Mouse (Mus musculus): ENCODE data around the gene Ly6g6e.

Gene Ly6g6e

DNA sequence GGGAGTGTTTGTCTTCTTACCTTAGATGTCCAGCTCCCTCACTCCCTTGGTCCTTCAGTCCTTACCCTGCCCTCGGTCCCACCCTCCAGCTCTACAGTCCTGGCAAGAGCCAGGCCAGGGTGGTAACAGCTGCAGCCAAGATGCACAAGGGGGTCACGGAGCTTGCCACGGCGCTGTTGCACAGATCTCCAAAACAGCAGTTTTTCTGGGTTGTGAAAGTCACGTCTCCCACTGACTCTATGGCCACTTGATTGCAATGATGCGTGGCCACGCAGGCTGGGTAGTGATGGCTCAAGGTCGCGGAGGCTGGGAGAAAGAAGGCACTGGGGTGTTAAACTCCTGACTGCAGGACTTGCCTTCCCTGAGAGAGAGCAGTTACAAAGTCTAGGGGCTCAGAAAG lies 5.2 kb upstream of the Ly6g6e start:
- no peak for DNase-seq (ENCODE audit: low read depth, low spot score)

DNA sequence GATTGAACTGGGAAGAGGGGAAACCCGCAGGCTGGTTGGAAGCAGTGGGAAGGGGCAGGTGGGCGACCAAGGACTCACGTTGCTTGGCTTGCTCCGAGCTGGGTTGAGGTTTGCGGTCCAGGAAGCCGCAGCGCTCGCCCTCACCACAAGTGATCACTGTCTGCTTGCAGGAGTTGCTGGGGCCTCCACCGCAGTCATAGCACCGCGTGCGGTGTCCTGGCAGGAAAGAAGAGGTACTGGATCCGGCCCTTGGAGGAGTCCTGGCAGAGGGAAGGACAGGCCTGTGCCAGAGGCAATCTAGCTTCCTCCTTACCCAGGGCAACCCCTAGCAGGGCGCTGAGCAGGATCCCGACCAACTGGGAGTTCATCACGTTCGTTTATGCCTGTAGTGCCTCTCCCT lies 2.6 kb upstream of the Ly6g6e start:
- DNase-seq (ENCODE audit: low read depth, low spot score): no peak

DNA sequence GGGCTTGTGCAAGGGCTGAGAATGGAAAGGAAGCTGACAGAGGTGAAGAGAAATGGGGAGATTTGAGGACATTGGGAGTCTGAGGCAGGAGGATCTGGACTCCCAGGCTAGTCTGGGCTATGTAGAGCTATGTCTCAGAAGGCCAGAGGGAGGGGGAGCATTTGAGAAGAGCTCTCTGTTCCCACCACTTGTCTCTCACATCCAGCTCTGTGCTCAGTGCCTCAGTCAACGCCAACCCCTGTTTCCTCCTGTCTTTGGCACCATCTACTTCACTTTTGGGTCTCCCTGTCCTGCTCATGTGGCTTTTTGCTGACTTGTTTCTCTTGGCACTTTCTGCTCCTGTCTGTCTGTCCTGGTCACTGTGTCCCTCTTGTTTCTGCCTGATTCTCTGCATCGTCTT lies 583 bp downstream of the Ly6g6e start:
- no peak for DNase-seq (ENCODE audit: low read depth, low spot score)

DNA sequence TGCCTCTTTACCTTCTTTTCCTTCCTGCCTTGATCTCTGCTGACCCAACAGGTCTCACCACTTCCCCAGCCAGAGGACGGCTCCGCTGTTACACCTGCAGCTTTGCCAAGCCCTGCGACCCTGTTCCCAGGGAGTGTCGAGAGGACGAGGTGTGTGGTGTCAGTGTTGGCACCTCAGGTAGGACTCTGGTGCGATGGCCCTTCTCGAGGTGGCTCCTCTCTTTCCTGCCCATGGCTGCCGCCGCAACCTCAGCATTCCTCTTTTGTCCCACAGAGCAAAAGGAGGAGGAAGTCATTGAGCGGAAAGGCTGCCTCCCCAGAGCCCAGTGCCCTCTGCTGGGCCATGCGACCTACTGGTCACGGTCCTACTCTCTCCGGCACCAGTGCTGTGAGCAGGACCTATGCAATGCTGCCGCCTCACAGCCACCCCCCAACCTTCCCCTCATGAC lies 1.1 kb downstream of the Ly6g6e start, which contains the start of gene Ly6g6d:
Gene Ly6g6d, minus strand, starts transcription at position 280 of the 448 bp plus-strand sequence.
- no peak for DNase-seq (ENCODE audit: low read depth, low spot score)

DNA sequence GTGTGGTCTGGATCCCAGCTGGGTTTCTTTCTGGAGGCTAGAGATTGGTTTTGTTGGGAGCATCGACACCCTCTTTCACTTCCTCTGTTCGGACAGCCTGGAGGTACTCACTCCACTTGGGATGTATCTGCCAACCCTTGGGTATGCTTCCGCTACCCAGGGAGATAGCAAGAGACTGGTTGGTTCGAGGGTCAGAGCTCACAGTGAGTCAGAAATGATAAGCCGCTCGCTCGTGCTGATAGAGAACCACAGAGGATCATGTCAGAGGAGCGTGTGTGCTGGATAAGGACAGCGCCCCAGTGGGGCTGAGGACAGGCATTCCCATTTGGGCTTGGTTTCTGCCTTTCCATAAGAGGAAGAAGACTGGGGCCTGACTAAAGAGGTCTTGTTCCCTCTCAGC lies 3.1 kb downstream of the Ly6g6e start:
- no peak for DNase-seq (ENCODE audit: low read depth, low spot score)

DNA sequence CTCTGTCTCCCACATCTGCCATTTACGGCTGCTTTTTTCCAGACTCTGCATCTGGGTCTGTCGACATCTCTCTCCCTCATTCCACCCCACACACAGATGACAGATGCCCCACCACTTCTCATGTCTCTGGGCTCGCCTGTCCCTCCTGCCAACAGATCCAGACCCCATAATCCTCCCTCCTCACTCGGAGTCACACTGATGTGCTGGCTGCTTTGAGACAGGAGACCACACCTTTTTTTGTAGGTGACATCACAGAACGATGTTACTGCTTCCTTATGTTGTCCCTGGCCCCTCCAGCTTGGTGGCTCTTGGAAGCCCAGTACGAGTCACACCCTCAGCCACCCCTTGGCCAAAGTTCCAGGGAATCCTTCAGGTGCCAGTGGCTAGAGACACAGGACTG lies 3.5 kb downstream of the Ly6g6e start:
- DNase-seq (ENCODE audit: low read depth, low spot score): no peak

DNA sequence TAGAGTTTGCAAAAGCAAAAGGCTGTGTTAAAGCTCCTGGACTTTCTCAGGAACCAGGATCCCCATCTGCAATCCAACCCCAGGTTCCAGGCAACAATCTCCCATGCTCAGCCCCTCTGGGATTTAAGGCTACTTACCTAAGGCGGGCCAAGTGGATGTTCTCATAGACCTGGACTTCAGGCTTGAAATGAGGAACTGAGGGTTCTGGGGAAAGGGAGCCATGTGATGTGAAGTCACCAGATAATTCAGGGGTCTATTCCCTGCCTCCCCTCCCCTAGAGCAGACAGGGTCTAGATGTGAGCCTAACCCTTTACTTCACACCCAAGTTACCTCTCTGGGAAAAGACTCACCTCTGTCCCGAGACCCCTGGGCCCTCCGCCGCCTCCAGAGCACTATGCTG lies 4.0 kb downstream of the Ly6g6e start:
- no peak for DNase-seq (ENCODE audit: low read depth, low spot score)

DNA sequence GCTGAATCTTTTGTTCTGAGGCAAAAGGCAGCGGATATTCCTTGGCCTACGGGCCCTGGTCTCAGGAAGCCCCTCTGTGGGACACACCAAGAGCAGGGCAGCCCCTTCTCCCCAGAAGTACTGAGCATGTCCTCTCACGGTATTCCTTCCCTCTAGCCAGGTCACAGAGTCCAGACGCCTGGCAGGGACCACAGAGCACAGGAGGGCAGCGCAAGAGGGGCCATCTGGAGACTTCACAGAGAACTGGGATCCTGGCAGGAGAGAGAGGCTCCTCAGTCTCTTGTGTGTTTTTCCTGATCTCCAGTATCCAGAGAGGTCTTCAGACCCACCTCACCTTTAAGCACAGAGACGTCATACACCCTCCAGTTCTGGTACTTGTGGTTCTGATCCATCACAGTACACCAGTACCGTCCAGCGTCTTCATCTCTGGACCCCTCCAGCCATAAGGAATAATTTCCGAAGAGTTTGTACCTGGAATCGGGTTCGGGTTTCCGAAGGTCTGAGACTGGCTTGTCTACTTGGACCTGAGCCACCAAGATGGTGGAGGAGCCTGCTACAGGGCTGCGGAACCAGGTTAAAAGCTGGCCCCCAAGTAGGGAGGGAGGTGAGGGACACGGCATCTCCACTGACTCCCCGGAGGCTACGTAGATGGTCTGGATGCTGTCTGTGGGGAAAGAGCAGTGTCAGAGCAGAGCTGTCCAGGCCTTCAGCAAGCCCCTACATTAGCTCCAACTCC lies 6.3 kb downstream of the Ly6g6e start:
- no peak for DNase-seq (ENCODE audit: low read depth, low spot score)

DNA sequence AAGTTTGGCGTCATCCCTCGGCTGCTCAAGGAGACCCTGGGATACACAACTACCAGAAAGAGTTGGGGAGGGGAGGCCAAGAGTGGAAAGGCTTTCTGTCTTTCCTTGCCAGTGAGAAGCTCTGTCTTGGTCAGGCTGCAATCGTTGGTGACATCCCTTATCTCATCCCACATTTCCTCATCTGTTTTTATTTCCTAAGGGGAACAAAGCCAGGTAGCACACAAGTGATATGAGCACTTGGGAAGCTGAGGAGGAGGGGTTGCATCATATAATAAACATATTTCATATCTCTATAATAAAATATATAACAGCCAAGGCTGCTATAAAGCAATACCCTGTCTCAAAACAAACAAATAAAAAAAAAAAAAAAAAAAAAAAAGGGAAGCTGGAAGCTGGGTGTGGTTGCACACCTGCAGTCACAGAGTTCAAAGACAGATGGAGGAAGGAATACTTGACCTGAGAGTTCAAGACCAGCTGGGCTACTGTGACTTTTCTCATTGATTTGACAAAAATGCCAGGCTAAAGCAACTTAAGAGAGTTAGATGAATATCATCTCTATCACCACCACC lies 7.3 kb downstream of the Ly6g6e start:
- no peak for DNase-seq (ENCODE audit: low read depth, low spot score)

DNA sequence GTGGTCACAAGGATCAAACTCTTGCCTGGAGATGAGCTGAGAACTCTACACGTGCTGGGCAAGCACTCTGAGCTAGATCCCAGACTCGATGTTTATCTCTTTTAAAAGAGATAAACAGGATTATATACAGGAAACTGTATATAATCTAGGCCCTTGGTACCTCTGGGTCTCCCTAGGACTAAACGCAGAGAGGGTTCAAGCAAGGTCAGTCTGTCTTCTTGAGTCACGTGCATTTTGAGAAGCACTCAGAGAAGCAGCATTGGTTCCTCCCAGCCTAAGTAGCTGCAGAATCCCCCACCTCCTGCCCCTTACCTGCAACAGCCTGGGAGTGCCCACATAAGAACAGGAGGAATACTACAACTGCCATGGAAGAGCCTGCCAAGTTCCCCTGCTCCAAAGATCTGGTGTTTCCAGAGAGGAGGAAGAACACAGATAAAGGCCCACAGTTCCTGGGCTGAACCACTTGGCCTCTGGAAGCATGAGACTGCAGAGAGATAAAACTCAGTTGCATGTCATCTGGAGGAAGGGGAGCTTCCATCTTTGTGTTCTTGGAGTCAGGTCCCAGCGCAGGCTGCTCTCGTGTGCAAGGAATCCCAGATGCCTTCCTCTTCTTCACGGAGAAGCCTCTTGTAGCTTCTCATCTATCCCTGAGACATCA lies 8.6 kb downstream of the Ly6g6e start, which contains the start of gene Ly6g6f:
Gene Ly6g6f, minus strand, starts transcription at position 403 of the 658 bp plus-strand sequence.
- DNase-seq (ENCODE audit: low read depth, low spot score): no peak

DNA sequence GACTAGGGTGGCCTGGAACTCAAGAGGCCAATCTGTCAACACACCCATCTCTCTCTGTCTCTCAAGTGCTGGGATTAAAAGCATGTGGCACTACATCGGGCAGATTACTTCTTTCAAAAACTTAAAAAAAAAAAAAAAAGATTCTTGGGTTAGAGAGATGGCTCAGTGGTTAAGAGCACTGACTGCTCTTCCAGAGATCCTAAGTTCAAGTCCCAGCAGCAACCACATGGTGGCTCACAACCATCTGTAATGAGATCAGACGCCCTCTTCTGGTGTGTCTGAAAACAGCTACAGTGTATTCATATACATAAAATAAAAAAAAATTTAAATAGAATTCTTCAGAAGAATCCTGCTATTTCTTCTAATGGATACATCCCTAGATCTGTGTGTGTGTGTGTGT lies 11.4 kb downstream of the Ly6g6e start:
- DNase-seq (ENCODE audit: low read depth, low spot score): no peak

DNA sequence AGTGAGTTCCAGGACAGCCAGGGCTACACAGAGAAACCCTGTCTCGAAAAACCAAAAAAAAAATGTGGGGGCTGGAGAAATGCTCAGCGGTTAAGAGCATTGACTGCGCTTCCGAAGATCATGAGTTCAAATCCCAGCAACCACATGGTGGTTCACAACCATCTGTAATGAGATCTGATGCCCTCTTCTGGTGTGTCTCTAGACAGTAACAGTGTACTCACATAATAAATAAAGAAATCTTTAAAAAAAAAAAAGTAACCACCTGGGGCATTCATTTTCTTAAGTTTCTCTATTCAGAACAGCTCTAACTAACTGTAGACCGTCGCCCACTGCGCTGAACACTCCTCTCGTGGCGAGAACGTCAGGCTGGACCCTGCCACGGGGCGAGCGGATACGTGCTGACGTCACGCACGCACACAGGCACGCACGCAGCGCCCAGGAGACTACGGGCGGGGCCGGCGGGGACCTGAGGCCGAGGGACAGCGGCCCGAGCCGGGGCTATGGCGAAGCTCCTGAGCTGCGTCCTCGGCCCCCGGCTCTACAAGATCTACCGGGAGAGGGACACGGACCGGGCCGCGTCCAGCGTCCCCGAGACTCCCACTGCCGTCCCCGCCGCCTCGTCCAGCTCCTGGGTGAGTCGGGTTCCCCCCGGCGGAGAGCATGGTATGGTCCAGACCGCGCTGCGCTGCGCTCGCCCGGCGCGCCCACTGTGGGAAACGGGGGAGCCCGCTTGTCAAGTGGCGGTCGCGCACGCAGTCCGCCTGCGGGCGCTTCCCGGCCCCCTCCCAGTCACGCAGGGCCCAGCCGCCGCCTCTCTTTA lies 12.3 kb downstream of the Ly6g6e start, which contains the start of gene Abhd16a:
Gene Abhd16a, plus strand, starts transcription at position 439 of the 820 bp plus-strand sequence.
- DNase-seq (ENCODE audit: low read depth, low spot score): peak; percentile 85

DNA sequence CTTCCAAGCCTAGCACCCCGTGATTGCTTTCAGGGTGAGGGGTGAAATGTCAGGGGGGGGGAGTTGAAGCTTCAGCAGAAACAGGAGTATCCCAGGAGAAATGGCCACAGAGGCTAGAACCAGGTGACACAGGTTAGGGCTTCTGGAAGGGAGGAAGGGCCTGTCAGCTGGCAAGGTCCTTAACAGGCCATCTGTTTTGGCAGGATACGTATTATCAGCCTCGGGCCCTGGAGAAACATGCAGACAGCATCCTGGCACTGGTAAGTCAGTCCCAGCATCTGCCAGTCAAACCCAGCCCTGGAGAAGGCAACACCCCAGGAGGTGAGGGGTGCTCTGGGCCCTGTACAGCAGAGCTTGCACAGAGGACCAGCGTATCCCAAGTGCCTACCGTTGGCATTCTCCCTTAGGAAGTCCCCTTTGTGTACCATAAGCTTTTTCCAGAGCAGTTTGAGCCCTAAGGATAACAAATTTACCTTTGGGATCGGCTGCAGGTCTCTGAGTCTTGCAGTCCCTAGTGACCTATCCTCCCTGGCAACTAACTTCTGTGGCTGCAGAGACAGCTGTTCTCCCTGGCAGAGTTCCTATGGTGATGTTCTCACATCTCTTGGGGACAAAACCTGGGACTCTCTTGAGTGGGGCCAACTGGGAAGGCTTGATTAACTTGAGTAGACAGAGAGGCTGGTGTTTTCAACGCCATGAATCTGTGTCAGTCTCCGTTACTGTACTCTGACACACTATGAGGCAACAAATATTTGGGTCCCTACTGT lies 13.6 kb downstream of the Ly6g6e start:
- DNase-seq (ENCODE audit: low read depth, low spot score): no peak

DNA sequence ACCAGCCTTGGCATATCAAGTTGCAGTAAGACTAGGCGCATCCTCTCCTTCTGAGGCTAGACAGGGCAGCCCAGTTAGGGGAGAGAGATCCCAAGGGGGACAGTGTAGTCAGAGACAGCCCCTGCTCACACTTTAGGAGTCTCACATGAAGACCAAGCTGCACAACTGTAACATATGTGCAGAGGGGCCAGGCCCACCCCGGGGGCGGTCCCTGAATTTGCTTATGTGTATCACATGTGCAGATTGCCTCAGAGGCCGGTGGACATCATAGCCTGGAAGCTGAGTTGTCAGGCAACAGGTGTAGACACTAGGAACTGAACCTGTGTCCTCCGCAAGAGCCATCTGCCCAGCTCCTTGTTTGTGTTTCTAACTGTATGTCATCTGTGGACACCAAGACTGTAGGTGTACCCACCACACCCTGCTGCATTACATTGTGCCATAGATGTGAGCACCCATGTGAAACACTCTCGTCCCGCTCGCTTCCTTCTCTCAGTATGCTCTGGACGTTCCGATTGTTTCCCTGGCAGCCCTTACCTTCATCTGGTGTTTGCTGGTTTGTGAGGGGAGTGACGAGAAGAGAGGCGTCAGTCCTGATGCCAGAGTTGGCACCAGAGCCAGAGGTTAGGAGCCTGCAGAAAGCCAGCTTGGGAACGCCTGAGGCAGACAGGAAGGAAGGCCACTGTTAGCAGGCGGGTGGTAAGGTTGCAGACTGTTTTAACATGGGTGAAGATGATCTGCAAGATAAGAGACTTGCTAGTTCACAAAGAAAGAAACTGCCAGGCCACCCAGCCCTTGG lies 15.9 kb downstream of the Ly6g6e start:
- no peak for DNase-seq (ENCODE audit: low read depth, low spot score)

DNA sequence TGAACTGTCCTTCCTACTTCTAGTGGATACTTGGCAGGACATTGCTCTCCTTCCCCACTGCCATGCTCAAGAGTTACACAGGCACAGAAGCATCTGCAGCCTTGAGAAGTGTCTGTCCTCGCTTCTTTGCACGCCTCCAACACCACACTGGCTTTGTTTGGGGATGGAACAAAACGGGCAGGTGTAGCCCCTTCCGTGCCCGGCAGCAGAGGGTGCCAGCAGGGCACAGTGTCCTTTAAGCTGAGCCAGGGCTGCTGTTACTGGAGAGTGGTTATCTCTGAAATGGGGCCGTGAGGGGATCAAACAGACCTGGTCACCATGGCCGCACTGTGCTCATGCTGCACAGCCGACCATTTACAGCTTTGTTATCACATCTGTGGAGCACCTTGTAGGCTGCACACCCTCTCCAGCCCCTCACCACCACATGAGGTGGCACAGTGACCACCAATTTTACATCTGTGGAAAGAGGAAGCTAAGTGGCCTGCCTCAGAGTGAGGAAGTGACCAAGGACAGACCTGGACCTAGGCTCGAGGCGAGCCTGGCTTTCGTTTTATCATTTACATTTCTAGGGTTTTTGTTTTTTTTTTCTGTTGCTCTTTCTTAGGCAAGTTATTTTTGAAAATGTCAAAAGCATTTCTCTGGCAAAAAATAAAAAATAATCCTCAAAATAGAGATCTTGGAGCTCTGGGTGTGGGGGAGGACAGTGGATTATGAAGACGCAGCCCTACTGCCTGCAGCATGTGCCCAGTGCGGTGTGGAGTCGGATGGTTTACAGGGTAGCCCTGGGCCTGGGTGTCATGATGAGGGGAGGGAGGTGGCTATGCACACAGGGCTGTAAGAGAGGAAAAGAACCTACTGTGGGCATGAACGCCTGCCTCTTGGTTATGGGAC lies 18.0 kb downstream of the Ly6g6e start:
- no peak for DNase-seq (ENCODE audit: low read depth, low spot score)

DNA sequence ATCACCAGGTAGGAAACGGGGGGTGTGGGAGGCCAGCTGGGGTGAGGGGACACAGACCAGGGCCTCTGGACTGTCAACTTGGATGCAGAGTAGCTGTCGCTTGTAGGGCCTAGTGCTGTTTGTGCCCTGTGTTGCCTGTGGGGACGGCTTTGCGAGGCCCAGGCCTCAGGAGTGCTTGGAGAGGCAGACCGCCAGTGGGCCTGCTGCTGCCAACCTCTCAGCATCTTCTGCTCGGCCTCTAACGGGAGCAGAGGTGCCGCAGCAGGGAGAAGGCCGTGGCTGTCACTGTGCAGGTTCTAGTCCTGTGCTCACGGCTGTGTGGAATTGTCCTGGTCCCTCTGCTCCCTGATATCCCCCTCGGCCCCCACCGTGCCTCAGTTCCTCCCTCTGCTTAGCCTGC lies 19.9 kb downstream of the Ly6g6e start:
- DNase-seq (ENCODE audit: low read depth, low spot score): no peak

DNA sequence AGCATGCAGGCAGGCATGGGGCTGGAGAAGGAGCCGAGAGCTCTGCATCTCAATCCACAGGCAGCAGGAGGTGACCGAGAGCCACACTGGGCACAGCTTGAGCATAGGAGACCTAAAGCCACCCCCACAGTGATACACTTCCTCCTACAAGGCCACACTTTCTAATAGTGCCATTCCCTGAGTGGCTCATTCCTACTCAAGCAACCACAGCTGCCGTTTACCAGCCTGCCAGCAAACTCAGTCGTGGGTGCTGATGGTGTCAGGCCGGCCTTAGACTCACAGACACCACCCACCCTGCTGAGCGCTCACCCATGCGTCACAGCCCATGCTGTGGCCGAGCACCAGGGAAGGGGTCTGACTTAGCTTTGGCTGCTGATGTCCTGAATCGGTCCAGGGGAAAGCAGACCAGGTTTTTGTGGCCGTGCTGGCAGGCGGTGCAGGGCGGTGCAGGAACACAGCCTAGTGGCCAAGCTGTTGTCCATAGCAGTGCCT lies 20.5 kb downstream of the Ly6g6e start:
- DNase-seq (ENCODE audit: low read depth, low spot score): peak; percentile 55

DNA sequence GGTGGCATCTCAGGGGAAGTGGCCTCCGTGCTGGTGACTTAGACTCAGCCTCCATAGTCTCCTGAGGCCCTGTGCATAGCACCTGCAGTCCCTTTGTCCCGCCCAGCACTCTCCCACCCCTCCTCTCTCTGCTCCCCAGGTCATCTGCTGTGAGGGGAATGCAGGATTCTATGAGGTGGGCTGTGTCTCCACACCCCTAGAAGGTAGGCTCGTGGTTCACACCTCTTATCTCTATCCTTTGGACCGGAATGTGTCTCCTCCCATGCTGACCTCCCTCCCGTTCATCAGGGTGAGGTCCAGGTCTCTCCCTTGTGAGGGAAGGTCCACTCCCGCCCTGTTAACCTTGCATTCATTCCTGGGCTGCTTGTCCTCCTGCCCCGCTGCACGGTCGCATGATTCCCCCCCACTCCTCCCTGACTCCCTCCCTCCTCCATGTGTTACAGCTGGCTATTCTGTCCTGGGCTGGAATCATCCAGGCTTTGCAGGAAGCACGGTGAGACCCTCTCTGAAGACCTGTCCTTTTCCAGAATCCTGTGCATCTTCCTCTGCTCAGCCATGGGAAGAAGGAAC lies 23.6 kb downstream of the Ly6g6e start:
- no peak for DNase-seq (ENCODE audit: low read depth, low spot score)

DNA sequence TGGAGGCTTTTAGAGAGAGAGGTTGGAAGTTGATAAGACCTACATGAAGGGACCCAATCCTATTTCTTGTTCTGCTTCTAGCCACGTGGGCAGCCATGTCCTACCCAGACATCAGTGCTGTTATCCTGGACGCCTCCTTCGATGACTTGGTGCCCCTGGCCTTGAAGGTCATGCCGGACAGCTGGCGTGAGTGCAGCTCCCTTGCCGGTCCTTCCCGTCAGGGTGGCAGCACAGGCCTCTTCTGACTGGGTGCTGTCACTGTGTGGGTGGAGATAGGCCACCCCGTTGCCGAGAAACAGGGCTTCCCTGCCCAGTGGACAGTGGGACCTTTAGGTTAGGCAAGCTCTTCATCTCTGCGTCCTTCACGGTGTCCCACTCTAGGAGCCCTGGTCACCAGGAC lies 24.5 kb downstream of the Ly6g6e start:
- DNase-seq (ENCODE audit: low read depth, low spot score): no peak

All from telencephalon, adult 2 months (tissue).